Mouse (Mus musculus) olfactory bulb, adult 2 months (tissue): ENCODE results near the gene Phykpl.

Source experiments
- CTCF ChIP-seq: fragments of 200-500 bp; IDR thresholded peaks from 2 replicates; pipeline ENCODE4 v1.5.1; 2012; ENCODE audit warnings: low read depth, mild to moderate bottlenecking, low read length, moderate library complexity; ENCODE audit not compliant: insufficient read depth
- POLR2A ChIP-seq: fragments of 200-500 bp; IDR thresholded peaks from 2 replicates; pipeline ENCODE4 v1.6.1; 2012; ENCODE audit warnings: mild to moderate bottlenecking, low read depth, low read length, moderate library complexity; ENCODE audit not compliant: insufficient read depth

DNA sequence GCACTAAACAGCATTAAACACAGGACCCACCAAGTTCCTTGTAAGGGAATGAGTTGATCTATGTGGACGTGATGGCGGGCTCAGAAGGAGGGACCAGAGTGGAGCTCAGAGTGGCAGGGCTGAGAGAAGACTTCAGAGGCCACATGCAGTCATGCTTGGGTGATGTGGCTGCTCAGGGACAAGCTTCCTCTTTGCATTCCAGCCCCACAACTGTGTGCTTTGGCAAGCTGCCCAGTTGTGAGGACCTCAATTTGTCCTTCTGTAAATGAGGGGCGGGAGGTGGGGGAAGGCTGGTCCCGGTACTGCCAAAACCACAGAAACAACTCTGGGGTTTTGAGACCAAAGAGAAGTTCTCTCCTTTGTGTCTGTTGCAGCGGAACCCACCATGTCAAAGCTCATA, 33.3 kb upstream of the Phykpl start:
- no peak for TF ChIP-seq CTCF
- no peak for TF ChIP-seq POLR2A
